Comparison of ENCODE assay signal across 18 mouse cellular contexts in the genomic region with DNA sequence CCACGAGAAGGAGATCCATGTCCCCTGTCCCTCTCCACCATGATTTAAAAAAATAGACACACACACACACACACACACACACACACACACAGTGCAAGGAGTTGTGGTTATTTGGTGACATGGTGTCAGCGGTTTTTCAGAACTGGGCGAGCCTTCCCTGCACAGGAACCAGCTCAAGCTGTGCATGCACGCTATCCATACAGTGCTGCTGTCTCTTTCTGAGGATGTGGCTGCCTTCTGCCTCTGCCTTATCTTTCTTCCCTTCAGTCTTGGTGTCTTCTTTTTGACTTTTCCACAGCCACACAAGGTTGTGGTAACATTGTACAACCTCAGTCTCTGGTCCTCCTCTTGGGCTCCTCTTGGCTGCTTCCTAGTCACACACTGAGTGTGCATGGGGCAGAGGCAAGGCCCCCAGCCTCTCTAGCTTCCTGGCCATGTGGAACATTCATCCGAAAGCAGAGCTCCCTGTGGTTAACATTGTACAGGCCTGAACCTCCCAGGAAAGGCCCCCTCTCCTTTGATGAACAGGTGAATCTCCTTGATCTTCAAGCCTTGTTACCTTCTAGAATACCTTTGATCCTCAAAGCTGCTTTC.
A peak's percentile ranks its signal among the peaks of the same experiment; 100 is the strongest.
DNase-seq lines count a peak whose midpoint lies in the region; ATAC-seq lines count a peak whose summit lies in the region.
"Had no signal": no experiment of that assay in that cellular context is flagged by ENCODE, and none has a peak within 500 bp of the region (broad histone marks: within the 10 kb centered on the region; RNA-seq: fewer than 3 reads in every experiment).

No protein-coding gene starts in this region.

- WGBS in liver, embryonic 13.5 days (ENCODE audit: insufficient replicate concordance): 38% methylated on average over 5 of the region's 5 CpGs
- WGBS in liver, embryonic 11.5 days: 53% methylated on average over 5 of the region's 5 CpGs

- no peak overlapping the region for H3K4me2 ChIP-seq in liver, embryonic 13.5 days
- no peak overlapping the region for H3K4me2 ChIP-seq in liver, embryonic 11.5 days
- H3K4me2 ChIP-seq: embryonic facial prominence, embryonic 13.5 days; forebrain, embryonic 15.5 days; heart, embryonic 15.5 days; limb, embryonic 13.5 days; midbrain, embryonic 12.5 days had no signal

- no peak overlapping the region for H3K9ac ChIP-seq in liver, embryonic 13.5 days
- no peak overlapping the region for H3K9ac ChIP-seq in liver, embryonic 11.5 days (ENCODE audit: low read depth, low read length)
- H3K9ac ChIP-seq: embryonic facial prominence, embryonic 13.5 days; forebrain, embryonic 15.5 days; heart, embryonic 15.5 days; limb, embryonic 13.5 days; midbrain, embryonic 12.5 days had no signal

- DNase-seq in liver, embryonic 13.5 days: no peak
- DNase-seq in liver, embryonic 11.5 days (ENCODE audit: low spot score): no peak
- DNase-seq in CD4-positive helper T cell, adult 2 months (ENCODE audit: low read depth, low spot score): peak; percentile 63
- peak; percentile 52 for DNase-seq in naive thymus-derived CD4-positive, alpha-beta T cell, adult 2 months (ENCODE audit: low read depth)
- DNase-seq in kidney, postnatal 25 days: no peak
- no peak for DNase-seq in lung, postnatal 10 days
- DNase-seq: adrenal gland, postnatal 10 days; cerebellum, adult 9-11 months; gastrocnemius, postnatal 36 days; lung, adult 2 months; lung, postnatal 36 days had no signal

- ATAC-seq in liver, embryonic 13.5 days (ENCODE audit: low read depth): peak; percentile 45; the same call in 1 of the 2 replicates
- ATAC-seq in liver, embryonic 11.5 days (replicated peaks; ENCODE audit: low FRiP score): no peak
- peak; percentile 20 to 45; a peak in 2 of 4 replicates for ATAC-seq in hematopoietic stem cell, adult 5-6 weeks (replicated peaks in 1 of 2; ENCODE audit: insufficient read depth in 1 of 2, low FRiP score in 2 of 2, low TSS enrichment in 1 of 2, low read depth in 1 of 2, poor library complexity in 2 of 2, severe bottlenecking in 2 of 2)
- ATAC-seq: forebrain, embryonic 15.5 days had no signal

- H3K4me3 ChIP-seq in liver, embryonic 13.5 days (replicated peaks): no peak overlapping the region
- no peak overlapping the region for H3K4me3 ChIP-seq in liver, embryonic 11.5 days (ENCODE audit: low read depth, low read length)
- H3K4me3 ChIP-seq: embryonic facial prominence, embryonic 13.5 days; forebrain, embryonic 15.5 days; heart, embryonic 15.5 days; hindbrain, embryonic 10.5 days; limb, embryonic 13.5 days; midbrain, embryonic 12.5 days had no signal

- peaks cover 19% of the 10 kb centered on the region for H3K4me1 ChIP-seq in liver, embryonic 13.5 days (replicated peaks)
- H3K4me1 ChIP-seq in liver, embryonic 11.5 days (replicated peaks; ENCODE audit: control insufficient read depth, insufficient read depth, low read length): peaks cover 3% of the 10 kb centered on the region
- H3K4me1 ChIP-seq: forebrain, embryonic 15.5 days; midbrain, embryonic 12.5 days had no signal

- H3K36me3 ChIP-seq in liver, embryonic 13.5 days: no peaks in the 10 kb centered on the region
- no peaks in the 10 kb centered on the region for H3K36me3 ChIP-seq in liver, embryonic 11.5 days (ENCODE audit: control insufficient read depth, insufficient read depth, low read length)
- H3K36me3 ChIP-seq: embryonic facial prominence, embryonic 13.5 days; forebrain, embryonic 15.5 days; heart, embryonic 15.5 days; hindbrain, embryonic 10.5 days; limb, embryonic 13.5 days; midbrain, embryonic 12.5 days had no signal

- no peaks in the 10 kb centered on the region for H3K9me3 ChIP-seq in liver, embryonic 13.5 days (replicated peaks)
- H3K9me3 ChIP-seq in liver, embryonic 11.5 days (ENCODE audit: control insufficient read depth, low read length): no peaks in the 10 kb centered on the region
- H3K9me3 ChIP-seq: embryonic facial prominence, embryonic 13.5 days; forebrain, embryonic 15.5 days; heart, embryonic 15.5 days; hindbrain, embryonic 10.5 days; limb, embryonic 13.5 days had no signal

- no peak overlapping the region for H3K27ac ChIP-seq in liver, embryonic 13.5 days
- H3K27ac ChIP-seq in liver, embryonic 11.5 days (ENCODE audit: low read depth, low read length): no peak overlapping the region
- H3K27ac ChIP-seq: embryonic facial prominence, embryonic 13.5 days; forebrain, embryonic 15.5 days; heart, embryonic 15.5 days; hindbrain, embryonic 10.5 days; limb, embryonic 13.5 days; midbrain, embryonic 12.5 days had no signal

- no peaks in the 10 kb centered on the region; the same call in 1 of the 2 replicates for H3K27me3 ChIP-seq in liver, embryonic 13.5 days
- H3K27me3 ChIP-seq in liver, embryonic 11.5 days (replicated peaks; ENCODE audit: control insufficient read depth, insufficient read depth, low read length): no peaks in the 10 kb centered on the region
- H3K27me3 ChIP-seq: embryonic facial prominence, embryonic 13.5 days; forebrain, embryonic 15.5 days; heart, embryonic 15.5 days; limb, embryonic 13.5 days had no signal

Comparison
In these comparisons a context has a peak if more than half of its experiments do, and no peak if none do; other contexts are left out.
1. DNase-seq: peak in CD4-positive helper T cell, adult 2 months (single experiment) and naive thymus-derived CD4-positive, alpha-beta T cell, adult 2 months (single experiment); none in liver, embryonic 13.5 days (single experiment), liver, embryonic 11.5 days (single experiment), kidney, postnatal 25 days (0 of 2) and lung, postnatal 10 days (single experiment).